Mouse (Mus musculus) E14TG2a.4 (cell line): ENCODE data around the gene Otud4.

Experiments
- H3K27me3 ChIP-seq: 2 replicates; pipeline ENCODE4 v1.6.1; 2014; ENCODE audit warnings: low read length, control low read depth; ENCODE audit not compliant: insufficient read depth
- H3K36me3 ChIP-seq: 2 replicates; pipeline ENCODE4 v1.6.1; 2014; ENCODE audit warnings: low read length, control low read depth; ENCODE audit not compliant: insufficient read depth
- H3K4me1 ChIP-seq: replicated peaks from 2 replicates; pipeline ENCODE4 v1.6.1; 2014; ENCODE audit warnings: low read depth, low read length, control low read depth
- H3K4me3 ChIP-seq: replicated peaks from 2 replicates; pipeline ENCODE4 v1.5.1; 2014; ENCODE audit warnings: mild to moderate bottlenecking, low read length
- H3K9me3 ChIP-seq: 2 replicates; pipeline ENCODE4 v1.6.1; 2014; ENCODE audit warnings: low read length, control low read depth
- CTCF ChIP-seq: conservative IDR thresholded peaks from 2 replicates; pipeline ENCODE4 v1.5.1; 2014; ENCODE audit warnings: low read length
- NANOG ChIP-seq: IDR thresholded peaks from 2 replicates; pipeline ENCODE4 v1.6.1; 2014; ENCODE audit warnings: borderline replicate concordance, low read length, mixed read lengths
- POU5F1 ChIP-seq: IDR thresholded peaks from 2 replicates; pipeline ENCODE4 v1.6.1; 2014; ENCODE audit warnings: low read length, borderline replicate concordance

Gene Otud4

GRCm38 (mm10) chr8:79624416-79624815, 15.0 kb upstream of the Otud4 start:
- peaks cover 32% of the 10 kb centered on the region for H3K4me1 ChIP-seq
- no peaks in the 10 kb centered on the region for H3K9me3 ChIP-seq
- TF ChIP-seq NANOG (no peak), CTCF (no peak), POU5F1 (no peak)

GRCm38 (mm10) chr8:79626213-79626612, 13.2 kb upstream of the Otud4 start:
- Histone ChIP-seq H3K36me3 (no peaks in the 10 kb centered on the region), H3K27me3 (0 out of 2 replicates have a peak, but pooled peaks cover 6% of the 10 kb centered on the region), H3K9me3 (no peaks in the 10 kb centered on the region), H3K4me1 (peaks cover 17% of the 10 kb centered on the region), H3K4me3 (no peak overlapping the region)
- TF ChIP-seq POU5F1, result no peak
- no peak for TF ChIP-seq NANOG
- TF ChIP-seq CTCF, result no peak

More at GRCm38 (mm10) chr8:79624416-79624815, 15.0 kb upstream of the Otud4 start:
- no peaks in the 10 kb centered on the region for H3K36me3 ChIP-seq
- no peak overlapping the region for H3K4me3 ChIP-seq
- H3K27me3 ChIP-seq, result 0 out of 2 replicates have a peak, but pooled peaks cover 10% of the 10 kb centered on the region

- H3K27me3 ChIP-seq, result no peaks in the 10 kb centered on the region
- H3K4me1 ChIP-seq, result peaks cover 22% of the 10 kb centered on the region
- H3K36me3 ChIP-seq, result no peaks in the 10 kb centered on the region
- peak overlapping the region; percentile 56 for H3K4me3 ChIP-seq
- TF ChIP-seq POU5F1, result no peak
- TF ChIP-seq CTCF, result no peak
- no peak for TF ChIP-seq NANOG
- no peaks in the 10 kb centered on the region for H3K9me3 ChIP-seq
Measured at GRCm38 (mm10) chr8:79635491-79635890, 3.9 kb upstream of the Otud4 start.

GRCm38 (mm10) chr8:79636151-79636550, 3.3 kb upstream of the Otud4 start:
- H3K27me3 ChIP-seq, result no peaks in the 10 kb centered on the region
- peaks cover 25% of the 10 kb centered on the region for H3K4me1 ChIP-seq
- H3K36me3 ChIP-seq, result peaks cover 2% of the 10 kb centered on the region
- TF ChIP-seq CTCF (no peak), POU5F1 (no peak), NANOG (no peak)
- H3K9me3 ChIP-seq, result no peaks in the 10 kb centered on the region
- H3K4me3 ChIP-seq, result no peak overlapping the region

GRCm38 (mm10) chr8:79637237-79637636, 2.2 kb upstream of the Otud4 start:
- H3K36me3 ChIP-seq, result peaks cover 13% of the 10 kb centered on the region
- no peak overlapping the region for H3K4me3 ChIP-seq
- TF ChIP-seq NANOG (no peak), CTCF (no peak), POU5F1 (no peak)
- H3K9me3 ChIP-seq, result no peaks in the 10 kb centered on the region
- H3K4me1 ChIP-seq, result peaks cover 36% of the 10 kb centered on the region
- no peaks in the 10 kb centered on the region for H3K27me3 ChIP-seq

GRCm38 (mm10) chr8:79638001-79638706, 1.3 kb upstream of the Otud4 start:
- Histone ChIP-seq H3K27me3 (no peaks in the 10 kb centered on the region), H3K9me3 (no peaks in the 10 kb centered on the region), H3K4me3 (peak overlapping the region; percentile 90), H3K4me1 (peaks cover 45% of the 10 kb centered on the region), H3K36me3 (peaks cover 20% of the 10 kb centered on the region)
- TF ChIP-seq CTCF (no peak), POU5F1 (no peak), NANOG (no peak)

- Histone ChIP-seq H3K36me3 (peaks cover 27% of the 10 kb centered on the region), H3K4me3 (peak overlapping the region; percentile 90), H3K27me3 (no peaks in the 10 kb centered on the region), H3K4me1 (peaks cover 51% of the 10 kb centered on the region), H3K9me3 (no peaks in the 10 kb centered on the region)
- TF ChIP-seq POU5F1 (no peak), NANOG (no peak), CTCF (no peak)
Measured at GRCm38 (mm10) chr8:79638707-79639549, 490 bp upstream of the Otud4 start.

- peaks cover 48% of the 10 kb centered on the region for H3K36me3 ChIP-seq
- H3K9me3 ChIP-seq, result no peaks in the 10 kb centered on the region
- peak overlapping the region; percentile 51 for H3K4me3 ChIP-seq
- no peaks in the 10 kb centered on the region for H3K27me3 ChIP-seq
- peaks cover 43% of the 10 kb centered on the region for H3K4me1 ChIP-seq
- no peak for TF ChIP-seq POU5F1
- no peak for TF ChIP-seq NANOG
Measured at GRCm38 (mm10) chr8:79641119-79641518, 1.7 kb downstream of the Otud4 start.
